Mouse (Mus musculus): ENCODE data around the gene Gm3250. TPM values are rescaled to one million over a fixed set of nuclear protein-coding genes. Genes with fewer than 3 reads are reported as not detected.
"Not testable (repeated sequence)": the region's sequence is repeated elsewhere in the genome, so short reads cannot be mapped to it uniquely, and the experiment has no call there.

Gene Gm3250
- polyA plus RNA-seq, 1 experiment from 2014 or later: not detected

DNA sequence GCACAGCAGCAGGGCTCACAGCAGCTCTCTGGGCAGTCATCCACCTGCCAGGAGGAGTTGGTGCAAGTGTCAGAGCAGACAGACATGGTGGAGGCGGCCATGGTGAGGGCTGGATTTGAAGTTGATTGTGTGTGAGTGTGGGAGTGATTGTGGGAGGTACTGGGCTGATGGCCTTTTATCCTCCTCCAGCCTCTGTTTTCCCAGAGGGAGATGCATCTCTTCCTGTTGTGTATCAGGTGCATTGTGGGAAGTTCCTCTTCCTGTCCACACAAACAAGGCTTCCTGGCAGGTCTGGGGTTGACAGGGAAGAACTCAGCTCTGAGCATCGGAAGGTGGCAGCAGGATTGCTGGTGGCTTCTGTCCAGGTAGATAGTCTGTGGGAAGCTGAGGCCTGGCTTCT lies 12.6 kb upstream of the Gm3250 start, which contains the start of gene Gm9639:
Gene Gm9639 (minus strand): TSS at position 101 of the 400 bp plus-strand sequence.
- H3K9me3 ChIP-seq (replicated peaks): no peaks in the 10 kb centered on the region
- no peaks in the 10 kb centered on the region for H3K27me3 ChIP-seq
- H3K4me1 ChIP-seq (replicated peaks): no peaks in the 10 kb centered on the region
- H3K4me2 ChIP-seq: no peak within 1 kb of the TSS
- no peak within 1 kb of the TSS for H3K9ac ChIP-seq
- WGBS (ENCODE audit: insufficient replicate concordance): 23% methylated on average over 2 of the region's 2 CpGs
- no peaks in the 10 kb centered on the region for H3K36me3 ChIP-seq (replicated peaks)
- no peak within 1 kb of the TSS for H3K4me3 ChIP-seq (replicated peaks)
- ATAC-seq (ENCODE audit: insufficient read depth): no peak
- H3K27ac ChIP-seq (replicated peaks): no peak within 1 kb of the TSS

GRCm38 (mm10) chr10:77788621-77789020 lies 6.3 kb upstream of the Gm3250 start:
- Histone ChIP-seq H3K9ac (no peak overlapping the region), H3K4me2 (no peak overlapping the region), H3K36me3 (replicated peaks) (no peaks in the 10 kb centered on the region), H3K9me3 (replicated peaks) (no peaks in the 10 kb centered on the region), H3K27me3 (no peaks in the 10 kb centered on the region), H3K4me1 (replicated peaks) (no peaks in the 10 kb centered on the region), H3K27ac (replicated peaks) (no peak overlapping the region), H3K4me3 (replicated peaks) (no peak overlapping the region)
- ATAC-seq (ENCODE audit: insufficient read depth): no peak
- 59% methylated on average over 2 of the region's 2 CpGs for WGBS (ENCODE audit: insufficient replicate concordance)

DNA sequence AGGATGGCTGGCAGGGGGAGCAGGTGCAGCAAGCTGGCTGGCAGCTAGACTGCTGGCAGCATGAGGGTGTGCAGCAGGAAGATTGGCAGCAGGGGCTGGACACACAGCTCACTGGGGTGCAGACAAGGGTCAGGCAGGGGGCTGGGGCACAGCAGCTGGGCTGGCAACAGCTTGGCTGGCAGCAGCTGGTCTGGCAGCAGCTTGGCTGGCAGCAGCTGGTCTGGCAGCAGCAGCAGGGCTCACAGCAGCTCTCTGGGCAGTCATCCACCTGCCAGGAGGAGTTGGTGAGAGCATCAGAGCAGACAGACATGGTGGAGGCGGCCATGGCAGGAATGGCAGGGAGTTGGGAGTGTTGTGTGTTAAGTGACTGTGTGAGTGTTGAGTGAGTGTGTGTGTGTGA lies 5.5 kb upstream of the Gm3250 start, which contains the start of gene Gm7137:
Gene Gm7137 (minus strand): TSS at position 325 of the 400 bp plus-strand sequence.
- H3K36me3 ChIP-seq (replicated peaks); ATAC-seq (ENCODE audit: insufficient read depth); H3K4me3 ChIP-seq (replicated peaks); H3K27ac ChIP-seq (replicated peaks); H3K4me1 ChIP-seq (replicated peaks); H3K4me2 ChIP-seq; H3K27me3 ChIP-seq; H3K9me3 ChIP-seq (replicated peaks); H3K9ac ChIP-seq: not testable (repeated sequence)
- 57% methylated on average over 1 of the region's 1 CpGs for WGBS (ENCODE audit: insufficient replicate concordance)

DNA sequence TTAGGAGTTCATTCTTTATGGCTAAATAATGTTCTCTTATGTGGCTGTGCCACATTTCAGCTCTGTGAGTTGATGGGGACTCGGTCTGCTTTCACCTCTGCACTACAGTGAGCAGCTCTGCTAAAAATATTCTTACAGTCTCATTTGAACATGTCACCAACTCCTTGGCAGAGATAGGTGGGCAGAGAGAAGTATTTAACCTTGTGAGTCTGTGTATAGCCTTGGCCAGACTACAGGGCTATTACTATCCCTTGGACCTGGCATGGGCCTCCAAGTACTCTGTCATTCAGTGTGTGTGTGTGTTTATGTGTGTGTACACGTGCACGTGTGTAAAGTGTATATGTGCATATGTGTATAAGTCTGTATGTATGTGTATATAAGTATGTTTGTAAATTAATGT lies 1.1 kb upstream of the Gm3250 start:
- not testable (repeated sequence) for H3K36me3 ChIP-seq (replicated peaks); ATAC-seq (ENCODE audit: insufficient read depth); H3K9me3 ChIP-seq (replicated peaks); H3K4me2 ChIP-seq; H3K4me3 ChIP-seq (replicated peaks); H3K9ac ChIP-seq; H3K27me3 ChIP-seq; H3K4me1 ChIP-seq (replicated peaks); H3K27ac ChIP-seq (replicated peaks)
- 67% methylated on average over 3 of the region's 3 CpGs for WGBS (ENCODE audit: insufficient replicate concordance)

DNA sequence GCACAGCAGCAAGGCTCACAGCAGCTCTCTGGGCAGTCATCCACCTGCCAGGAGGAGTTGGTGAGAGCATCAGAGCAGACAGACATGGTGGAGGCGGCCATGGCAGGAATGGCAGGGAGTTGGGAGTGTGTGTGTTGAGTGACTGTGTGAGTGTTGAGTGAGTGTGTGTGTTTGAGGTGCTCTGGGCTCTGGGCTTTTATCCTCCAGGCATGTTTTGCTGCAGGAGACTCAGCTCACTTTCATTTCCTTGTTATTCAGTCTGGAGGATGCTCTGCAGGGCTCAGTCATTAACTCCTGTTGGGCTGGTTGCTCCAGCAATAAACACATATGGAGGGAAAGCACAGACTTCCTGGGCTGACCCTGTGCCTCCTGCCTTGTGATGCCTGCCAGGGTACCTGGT lies 5.5 kb downstream of the Gm3250 start, which contains the start of gene Gm7138:
Gene Gm7138 (minus strand): TSS at position 101 of the 400 bp plus-strand sequence.
- not testable (repeated sequence) for H3K4me3 ChIP-seq (replicated peaks); H3K4me2 ChIP-seq; H3K9me3 ChIP-seq (replicated peaks); ATAC-seq (ENCODE audit: insufficient read depth); H3K27me3 ChIP-seq; H3K27ac ChIP-seq (replicated peaks); H3K9ac ChIP-seq; H3K36me3 ChIP-seq (replicated peaks); H3K4me1 ChIP-seq (replicated peaks)
- WGBS (ENCODE audit: insufficient replicate concordance): 48% methylated on average over 1 of the region's 1 CpGs

GRCm38 (mm10) chr10:77772142-77772541 lies 10.2 kb downstream of the Gm3250 start:
- not testable (repeated sequence) for H3K27ac ChIP-seq (replicated peaks); H3K4me2 ChIP-seq; H3K27me3 ChIP-seq; H3K9ac ChIP-seq; H3K9me3 ChIP-seq (replicated peaks); H3K4me1 ChIP-seq (replicated peaks); H3K36me3 ChIP-seq (replicated peaks); ATAC-seq (ENCODE audit: insufficient read depth); H3K4me3 ChIP-seq (replicated peaks)
- WGBS (ENCODE audit: insufficient replicate concordance): 65% methylated on average over 2 of the region's 3 CpGs

GRCm38 (mm10) chr10:77771225-77771624 lies 11.1 kb downstream of the Gm3250 start, which contains the start of gene Gm3238:
Gene Gm3238, minus strand, starts transcription at chr10:77771325.
- not testable (repeated sequence) for H3K9ac ChIP-seq; H3K9me3 ChIP-seq (replicated peaks); H3K4me3 ChIP-seq (replicated peaks); H3K36me3 ChIP-seq (replicated peaks); ATAC-seq (ENCODE audit: insufficient read depth); H3K27me3 ChIP-seq; H3K27ac ChIP-seq (replicated peaks); H3K4me2 ChIP-seq; H3K4me1 ChIP-seq (replicated peaks)
- WGBS (ENCODE audit: insufficient replicate concordance): no CpG with 5 or more reads among the region's 1 CpGs

- no peak for ATAC-seq (ENCODE audit: insufficient read depth)
- no peak overlapping the region for H3K4me3 ChIP-seq (replicated peaks)
- no peak overlapping the region for H3K4me2 ChIP-seq
- no peaks in the 10 kb centered on the region for H3K27me3 ChIP-seq
- H3K9ac ChIP-seq: no peak overlapping the region
- no peaks in the 10 kb centered on the region for H3K36me3 ChIP-seq (replicated peaks)
- 61% methylated on average over 1 of the region's 1 CpGs for WGBS (ENCODE audit: insufficient replicate concordance)
- H3K9me3 ChIP-seq (replicated peaks): no peaks in the 10 kb centered on the region
- no peak overlapping the region for H3K27ac ChIP-seq (replicated peaks)
- H3K4me1 ChIP-seq (replicated peaks): no peaks in the 10 kb centered on the region
Measured at GRCm38 (mm10) chr10:77769727-77770126, 12.6 kb downstream of the Gm3250 start.

GRCm38 (mm10) chr10:77759582-77759981 lies 22.8 kb downstream of the Gm3250 start, which contains the start of gene Gm3233:
Gene Gm3233, minus strand, starts transcription at chr10:77759682.
- not testable (repeated sequence) for H3K4me2 ChIP-seq; H3K27ac ChIP-seq (replicated peaks); H3K4me3 ChIP-seq (replicated peaks); H3K9ac ChIP-seq; H3K9me3 ChIP-seq (replicated peaks); H3K36me3 ChIP-seq (replicated peaks); H3K4me1 ChIP-seq (replicated peaks); H3K27me3 ChIP-seq; ATAC-seq (ENCODE audit: insufficient read depth)
- no CpG with 5 or more reads among the region's 1 CpGs for WGBS (ENCODE audit: insufficient replicate concordance)

GRCm38 (mm10) chr10:77753448-77753847 lies 28.9 kb downstream of the Gm3250 start:
- Histone ChIP-seq H3K4me3 (replicated peaks) (no peak overlapping the region), H3K27ac (replicated peaks) (no peak overlapping the region), H3K36me3 (replicated peaks) (no peaks in the 10 kb centered on the region), H3K27me3 (no peaks in the 10 kb centered on the region), H3K9me3 (replicated peaks) (no peaks in the 10 kb centered on the region), H3K4me2 (no peak overlapping the region), H3K4me1 (replicated peaks) (no peaks in the 10 kb centered on the region), H3K9ac (no peak overlapping the region)
- no peak for ATAC-seq (ENCODE audit: insufficient read depth)

DNA sequence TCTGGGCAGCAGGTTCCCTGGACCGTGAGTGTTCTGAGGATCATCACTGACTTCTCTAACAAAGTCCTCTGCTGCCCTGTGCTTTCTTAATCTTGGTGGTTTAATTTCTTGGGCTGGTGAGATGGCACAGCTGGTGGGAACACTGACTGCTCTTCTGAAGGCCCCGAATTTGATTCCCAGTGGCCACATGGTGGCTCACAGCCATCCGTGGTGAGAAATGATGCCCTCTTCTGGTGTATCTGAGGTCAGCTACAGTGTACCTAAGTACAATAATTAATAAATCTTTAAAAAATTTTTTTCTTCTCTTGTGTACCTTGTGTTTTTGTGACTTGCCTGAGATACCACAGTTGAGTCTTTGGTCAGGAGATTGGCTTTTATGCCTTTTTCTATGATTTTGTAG lies 30.0 kb downstream of the Gm3250 start:
- not testable (repeated sequence) for H3K4me1 ChIP-seq (replicated peaks); H3K4me3 ChIP-seq (replicated peaks); H3K9ac ChIP-seq; H3K27ac ChIP-seq (replicated peaks); H3K9me3 ChIP-seq (replicated peaks); H3K27me3 ChIP-seq; H3K36me3 ChIP-seq (replicated peaks); ATAC-seq (ENCODE audit: insufficient read depth); H3K4me2 ChIP-seq
- WGBS (ENCODE audit: insufficient replicate concordance): 37% methylated on average over 3 of the region's 3 CpGs

DNA sequence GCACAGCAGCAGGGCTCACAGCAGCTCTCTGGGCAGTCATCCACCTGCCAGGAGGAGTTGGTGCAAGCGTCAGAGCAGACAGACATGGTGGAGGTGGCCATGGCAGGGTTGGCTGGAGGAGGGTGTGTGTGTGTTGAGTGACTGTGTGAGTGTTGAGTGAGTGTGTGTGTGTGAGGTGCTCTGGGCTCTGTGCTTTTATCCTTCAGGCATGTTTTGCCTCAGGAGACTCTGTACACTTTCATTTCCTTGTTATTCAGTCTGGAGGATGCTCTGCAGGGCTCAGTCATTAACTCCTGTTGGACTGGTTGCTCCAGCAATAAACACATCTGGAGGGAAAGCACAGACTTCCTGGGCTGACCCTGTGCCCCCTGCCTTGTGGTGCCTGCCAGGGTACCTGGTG lies 31.1 kb downstream of the Gm3250 start, which contains the start of gene Gm9736:
Gene Gm9736 (minus strand): TSS at position 101 of the 400 bp plus-strand sequence.
- H3K36me3 ChIP-seq (replicated peaks); H3K4me1 ChIP-seq (replicated peaks); H3K27ac ChIP-seq (replicated peaks); H3K9ac ChIP-seq; H3K4me2 ChIP-seq; H3K27me3 ChIP-seq; H3K9me3 ChIP-seq (replicated peaks); H3K4me3 ChIP-seq (replicated peaks); ATAC-seq (ENCODE audit: insufficient read depth): not testable (repeated sequence)
- WGBS (ENCODE audit: insufficient replicate concordance): 55% methylated on average over 1 of the region's 1 CpGs

Data from liver, embryonic 15.5 days (tissue).